Mouse (Mus musculus): Measurements from ENCODE around the gene Scin. TPM values are rescaled to one million over a fixed set of nuclear protein-coding genes. Genes with fewer than 3 reads are reported as not detected.

Scin gene
- polyA plus RNA-seq, 1 experiment from 2014 or later, result 2.3 TPM

DNA sequence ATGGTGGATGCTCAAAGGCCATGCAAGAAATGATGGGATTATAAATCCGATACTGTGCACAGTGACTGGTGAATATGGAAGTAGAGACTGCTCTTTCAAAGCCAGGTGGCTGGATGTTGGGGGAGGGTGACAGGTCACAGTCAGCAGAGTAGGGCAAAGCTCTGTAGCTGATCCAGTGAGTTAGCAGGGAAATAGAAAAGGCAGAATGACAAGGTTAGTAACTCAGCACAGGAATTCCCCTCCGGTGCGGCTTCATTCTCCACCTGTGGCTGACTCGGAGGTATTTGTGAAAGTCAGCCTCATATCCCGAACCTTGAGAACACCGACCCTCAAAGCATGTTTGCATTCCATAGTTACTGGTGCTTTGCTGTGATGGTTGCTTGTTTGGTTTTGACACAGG is 17.0 kb downstream of the Scin start:
- H3K4me3 ChIP-seq (ENCODE audit: low read depth, low read length), result no peak overlapping the region
- WGBS (ENCODE audit: insufficient replicate concordance), result 82% methylated on average over 6 of the region's 6 CpGs
- H3K27ac ChIP-seq (ENCODE audit: low read depth, low read length), result no peak overlapping the region
- no peaks in the 10 kb centered on the region for H3K27me3 ChIP-seq (ENCODE audit: control insufficient read depth, insufficient read depth, low read length)
- no peaks in the 10 kb centered on the region for H3K36me3 ChIP-seq (ENCODE audit: control insufficient read depth, insufficient read depth, low read length)
- H3K9ac ChIP-seq (ENCODE audit: low read depth, low read length), result no peak overlapping the region
- ATAC-seq (replicated peaks; ENCODE audit: insufficient number of reproducible peaks, low FRiP score, low TSS enrichment), result no peak
- H3K4me2 ChIP-seq, result no peak overlapping the region
- H3K4me1 ChIP-seq (ENCODE audit: control insufficient read depth, insufficient read depth, low read length), result no peaks in the 10 kb centered on the region
- no peaks in the 10 kb centered on the region for H3K9me3 ChIP-seq (replicated peaks; ENCODE audit: control insufficient read depth, low read length)

DNA sequence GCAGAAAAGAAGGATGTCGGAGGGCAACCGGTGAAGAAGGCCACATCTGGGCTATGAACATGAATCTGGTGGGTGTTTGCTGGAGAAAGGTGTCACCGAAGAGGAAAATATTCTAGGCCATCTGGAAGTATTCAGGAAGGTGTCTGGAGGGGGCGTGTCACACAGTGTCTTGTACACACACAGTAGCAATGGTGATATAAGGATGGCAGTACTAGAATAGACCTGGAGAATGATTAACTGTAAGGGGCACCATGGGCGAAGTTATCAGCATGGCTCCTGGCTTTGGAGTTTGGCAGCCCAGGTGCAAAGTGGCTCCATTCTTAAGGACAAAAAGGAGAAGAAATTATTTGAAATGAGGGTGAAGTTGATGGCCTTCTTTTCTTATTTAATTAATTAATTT is 17.8 kb downstream of the Scin start:
- no peak for ATAC-seq (replicated peaks; ENCODE audit: insufficient number of reproducible peaks, low FRiP score, low TSS enrichment)
- no peak overlapping the region for H3K4me2 ChIP-seq
- H3K36me3 ChIP-seq (ENCODE audit: control insufficient read depth, insufficient read depth, low read length), result no peaks in the 10 kb centered on the region
- 76% methylated on average over 5 of the region's 5 CpGs for WGBS (ENCODE audit: insufficient replicate concordance)
- H3K27me3 ChIP-seq (ENCODE audit: control insufficient read depth, insufficient read depth, low read length), result no peaks in the 10 kb centered on the region
- H3K4me3 ChIP-seq (ENCODE audit: low read depth, low read length), result no peak overlapping the region
- H3K9me3 ChIP-seq (replicated peaks; ENCODE audit: control insufficient read depth, low read length), result no peaks in the 10 kb centered on the region
- H3K9ac ChIP-seq (ENCODE audit: low read depth, low read length), result no peak overlapping the region
- no peaks in the 10 kb centered on the region for H3K4me1 ChIP-seq (ENCODE audit: control insufficient read depth, insufficient read depth, low read length)
- no peak overlapping the region for H3K27ac ChIP-seq (ENCODE audit: low read depth, low read length)

- no peak for ATAC-seq (replicated peaks; ENCODE audit: insufficient number of reproducible peaks, low FRiP score, low TSS enrichment)
These were observed 19.1 kb downstream of the Scin start for GRCm38 (mm10) chr12:40114883-40115282.

DNA sequence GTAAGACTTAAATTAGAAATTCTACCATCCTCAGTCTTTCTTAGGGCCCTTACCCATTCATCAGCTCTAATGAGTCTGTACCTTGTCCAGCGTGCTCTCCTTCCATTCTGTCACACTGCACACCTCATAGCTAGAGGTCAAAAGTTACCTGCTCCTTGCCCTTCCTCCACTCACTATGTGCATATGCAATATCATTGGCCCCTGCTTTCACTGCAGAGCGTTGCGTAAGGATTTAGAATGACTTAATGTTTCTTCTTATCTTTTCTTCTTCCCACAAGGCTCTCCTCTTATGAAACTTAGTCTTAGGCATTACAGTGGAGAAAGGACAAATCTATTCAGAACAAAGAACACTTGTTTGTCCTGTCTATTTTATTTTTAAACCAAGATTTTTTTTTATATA is 20.0 kb downstream of the Scin start:
- no peaks in the 10 kb centered on the region for H3K9me3 ChIP-seq (replicated peaks; ENCODE audit: control insufficient read depth, low read length)
- 72% methylated on average over 3 of the region's 3 CpGs for WGBS (ENCODE audit: insufficient replicate concordance)
- no peaks in the 10 kb centered on the region for H3K27me3 ChIP-seq (ENCODE audit: control insufficient read depth, insufficient read depth, low read length)
- no peaks in the 10 kb centered on the region for H3K36me3 ChIP-seq (ENCODE audit: control insufficient read depth, insufficient read depth, low read length)
- H3K4me2 ChIP-seq, result no peak overlapping the region
- ATAC-seq (replicated peaks; ENCODE audit: insufficient number of reproducible peaks, low FRiP score, low TSS enrichment), result no peak
- H3K9ac ChIP-seq (ENCODE audit: low read depth, low read length), result no peak overlapping the region
- no peaks in the 10 kb centered on the region for H3K4me1 ChIP-seq (ENCODE audit: control insufficient read depth, insufficient read depth, low read length)
- H3K27ac ChIP-seq (ENCODE audit: low read depth, low read length), result no peak overlapping the region
- no peak overlapping the region for H3K4me3 ChIP-seq (ENCODE audit: low read depth, low read length)

More at GRCm38 (mm10) chr12:40114883-40115282, 19.1 kb downstream of the Scin start:
- Histone ChIP-seq H3K27ac (ENCODE audit: low read depth, low read length) (no peak overlapping the region), H3K9ac (ENCODE audit: low read depth, low read length) (no peak overlapping the region), H3K27me3 (ENCODE audit: control insufficient read depth, insufficient read depth, low read length) (no peaks in the 10 kb centered on the region), H3K4me2 (no peak overlapping the region), H3K9me3 (replicated peaks; ENCODE audit: control insufficient read depth, low read length) (no peaks in the 10 kb centered on the region), H3K4me1 (ENCODE audit: control insufficient read depth, insufficient read depth, low read length) (no peaks in the 10 kb centered on the region), H3K36me3 (ENCODE audit: control insufficient read depth, insufficient read depth, low read length) (no peaks in the 10 kb centered on the region), H3K4me3 (ENCODE audit: low read depth, low read length) (no peak overlapping the region)
- 73% methylated on average over 4 of the region's 4 CpGs for WGBS (ENCODE audit: insufficient replicate concordance)

DNA sequence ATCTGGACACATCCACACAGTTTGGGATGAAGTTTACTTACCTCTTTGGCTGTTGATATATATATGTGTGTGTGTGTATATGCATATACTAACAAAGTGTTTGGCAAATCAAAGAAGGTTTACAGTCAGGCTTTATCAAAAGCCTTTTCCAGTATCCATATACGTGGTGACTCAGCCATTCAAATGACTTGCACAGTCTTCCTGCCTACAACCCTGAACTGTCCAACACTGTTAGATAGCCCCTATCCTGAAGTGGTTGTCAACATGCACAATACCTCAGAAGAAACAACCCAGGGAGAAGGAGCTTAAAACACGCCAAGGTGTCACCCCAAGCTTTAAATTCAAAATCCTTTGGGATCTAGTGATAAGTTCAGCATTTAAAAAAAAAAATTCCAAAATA is 20.4 kb downstream of the Scin start:
- no peak overlapping the region for H3K4me2 ChIP-seq
- no peaks in the 10 kb centered on the region for H3K27me3 ChIP-seq (ENCODE audit: control insufficient read depth, insufficient read depth, low read length)
- no peaks in the 10 kb centered on the region for H3K9me3 ChIP-seq (replicated peaks; ENCODE audit: control insufficient read depth, low read length)
- H3K36me3 ChIP-seq (ENCODE audit: control insufficient read depth, insufficient read depth, low read length), result no peaks in the 10 kb centered on the region
- H3K9ac ChIP-seq (ENCODE audit: low read depth, low read length), result no peak overlapping the region
- no peak for ATAC-seq (replicated peaks; ENCODE audit: insufficient number of reproducible peaks, low FRiP score, low TSS enrichment)
- no peak overlapping the region for H3K27ac ChIP-seq (ENCODE audit: low read depth, low read length)
- 56% methylated on average over 2 of the region's 2 CpGs for WGBS (ENCODE audit: insufficient replicate concordance)
- no peaks in the 10 kb centered on the region for H3K4me1 ChIP-seq (ENCODE audit: control insufficient read depth, insufficient read depth, low read length)
- H3K4me3 ChIP-seq (ENCODE audit: low read depth, low read length), result no peak overlapping the region

DNA sequence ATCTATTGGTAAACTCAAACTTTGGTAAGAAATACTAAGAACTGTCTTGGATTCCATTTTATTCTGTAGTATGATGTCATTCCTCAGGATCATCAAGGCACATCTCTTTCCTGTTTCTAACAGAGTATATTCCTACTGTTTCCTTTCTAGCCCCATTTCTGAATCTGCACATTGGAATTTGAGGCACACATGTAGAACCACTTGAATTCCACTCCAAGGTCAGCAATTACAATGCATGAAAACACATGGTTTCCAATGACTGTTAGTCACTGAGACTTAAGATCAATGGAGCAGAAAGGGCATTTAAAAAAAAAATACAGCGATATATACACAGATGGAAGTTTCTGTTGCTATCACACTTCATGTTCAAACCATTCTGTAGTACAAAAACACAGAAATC is 24.8 kb downstream of the Scin start:
- H3K4me3 ChIP-seq (ENCODE audit: low read depth, low read length), result no peak overlapping the region
- no peak overlapping the region for H3K4me2 ChIP-seq
- no peak overlapping the region for H3K9ac ChIP-seq (ENCODE audit: low read depth, low read length)
- H3K27me3 ChIP-seq (ENCODE audit: control insufficient read depth, insufficient read depth, low read length), result no peaks in the 10 kb centered on the region
- no peak overlapping the region for H3K27ac ChIP-seq (ENCODE audit: low read depth, low read length)
- H3K9me3 ChIP-seq (replicated peaks; ENCODE audit: control insufficient read depth, low read length), result no peaks in the 10 kb centered on the region
- H3K36me3 ChIP-seq (ENCODE audit: control insufficient read depth, insufficient read depth, low read length), result no peaks in the 10 kb centered on the region
- no peaks in the 10 kb centered on the region for H3K4me1 ChIP-seq (ENCODE audit: control insufficient read depth, insufficient read depth, low read length)
- 67% methylated on average over 1 of the region's 1 CpGs for WGBS (ENCODE audit: insufficient replicate concordance)
- ATAC-seq (replicated peaks; ENCODE audit: insufficient number of reproducible peaks, low FRiP score, low TSS enrichment), result no peak

GRCm38 (mm10) chr12:40108143-40108542 is 25.9 kb downstream of the Scin start:
- no peaks in the 10 kb centered on the region for H3K9me3 ChIP-seq (replicated peaks; ENCODE audit: control insufficient read depth, low read length)
- no peak overlapping the region for H3K27ac ChIP-seq (ENCODE audit: low read depth, low read length)
- ATAC-seq (replicated peaks; ENCODE audit: insufficient number of reproducible peaks, low FRiP score, low TSS enrichment), result no peak
- no peak overlapping the region for H3K4me2 ChIP-seq
- no peak overlapping the region for H3K4me3 ChIP-seq (ENCODE audit: low read depth, low read length)
- no peaks in the 10 kb centered on the region for H3K27me3 ChIP-seq (ENCODE audit: control insufficient read depth, insufficient read depth, low read length)
- no peak overlapping the region for H3K9ac ChIP-seq (ENCODE audit: low read depth, low read length)
- H3K4me1 ChIP-seq (ENCODE audit: control insufficient read depth, insufficient read depth, low read length), result no peaks in the 10 kb centered on the region
- H3K36me3 ChIP-seq (ENCODE audit: control insufficient read depth, insufficient read depth, low read length), result no peaks in the 10 kb centered on the region
- 59% methylated on average over 2 of the region's 2 CpGs for WGBS (ENCODE audit: insufficient replicate concordance)

- no peak overlapping the region for H3K27ac ChIP-seq (ENCODE audit: low read depth, low read length)
- 37% methylated on average over 5 of the region's 5 CpGs for WGBS (ENCODE audit: insufficient replicate concordance)
- H3K9ac ChIP-seq (ENCODE audit: low read depth, low read length), result no peak overlapping the region
- H3K4me3 ChIP-seq (ENCODE audit: low read depth, low read length), result no peak overlapping the region
- H3K4me1 ChIP-seq (ENCODE audit: control insufficient read depth, insufficient read depth, low read length), result no peaks in the 10 kb centered on the region
- no peaks in the 10 kb centered on the region for H3K36me3 ChIP-seq (ENCODE audit: control insufficient read depth, insufficient read depth, low read length)
- H3K4me2 ChIP-seq, result no peak overlapping the region
- H3K27me3 ChIP-seq (ENCODE audit: control insufficient read depth, insufficient read depth, low read length), result no peaks in the 10 kb centered on the region
- 0 out of 2 replicates have a peak, but pooled peaks have one; percentile 31 for ATAC-seq (replicated peaks; ENCODE audit: insufficient number of reproducible peaks, low FRiP score, low TSS enrichment)
- no peaks in the 10 kb centered on the region for H3K9me3 ChIP-seq (replicated peaks; ENCODE audit: control insufficient read depth, low read length)
These were observed 27.2 kb downstream of the Scin start for GRCm38 (mm10) chr12:40106874-40107273.

DNA sequence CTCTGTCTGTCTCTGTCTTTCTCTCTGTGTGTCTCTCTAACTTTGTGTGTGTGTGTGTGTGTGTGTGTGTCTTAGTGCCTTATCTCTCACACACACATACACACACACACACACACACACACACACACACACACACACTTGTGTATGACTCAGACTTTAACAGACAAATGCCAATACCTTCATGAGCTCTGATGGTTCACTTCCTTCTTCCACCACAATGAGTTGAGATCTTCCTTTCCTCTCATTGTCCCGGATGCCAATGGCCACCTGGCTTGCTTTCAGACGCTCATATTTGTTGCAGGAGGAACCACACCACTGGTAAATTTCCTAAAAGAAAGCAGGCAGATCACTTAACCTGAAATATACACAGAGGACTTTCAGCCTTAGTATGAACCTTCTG is 29.3 kb downstream of the Scin start:
- ATAC-seq (replicated peaks; ENCODE audit: insufficient number of reproducible peaks, low FRiP score, low TSS enrichment), result no peak
- no peak overlapping the region for H3K4me2 ChIP-seq
- H3K36me3 ChIP-seq (ENCODE audit: control insufficient read depth, insufficient read depth, low read length), result no peaks in the 10 kb centered on the region
- H3K9me3 ChIP-seq (replicated peaks; ENCODE audit: control insufficient read depth, low read length), result no peaks in the 10 kb centered on the region
- no peaks in the 10 kb centered on the region for H3K27me3 ChIP-seq (ENCODE audit: control insufficient read depth, insufficient read depth, low read length)
- H3K9ac ChIP-seq (ENCODE audit: low read depth, low read length), result no peak overlapping the region
- WGBS (ENCODE audit: insufficient replicate concordance), result 69% methylated on average over 2 of the region's 2 CpGs
- H3K27ac ChIP-seq (ENCODE audit: low read depth, low read length), result no peak overlapping the region
- H3K4me3 ChIP-seq (ENCODE audit: low read depth, low read length), result no peak overlapping the region
- H3K4me1 ChIP-seq (ENCODE audit: control insufficient read depth, insufficient read depth, low read length), result no peaks in the 10 kb centered on the region

All from heart, embryonic 11.5 days (tissue).